In genomic region chr14:62892771-62893641, GRCm38 (mm10) we compare ENCODE assay signal across 12 mouse cellular contexts. TPM values are rescaled to one million over a fixed set of nuclear protein-coding genes. Genes with fewer than 3 reads are reported as not detected.
DNase-seq lines count a peak whose midpoint lies in the region; ATAC-seq and TF ChIP-seq lines count a peak whose summit lies in the region.
"Had no signal": no experiment of that assay in that cellular context is flagged by ENCODE, and none has a peak within 500 bp of the region (broad histone marks: within the 10 kb centered on the region; RNA-seq: fewer than 3 reads in every experiment).

No protein-coding gene starts in this region.

- intact Hi-C loops in heart, adult 2 months (cut with DNase I), result no loop called here

- no peak for TF ChIP-seq CTCF in heart, adult 2 months (IDR thresholded peaks at IDR 0.05)

- no peaks in the 10 kb centered on the region for H3K36me3 ChIP-seq in heart, adult 2 months (ENCODE audit: control insufficient read depth, insufficient read depth, low read length)
- H3K36me3 ChIP-seq in heart, embryonic 12.5 days, result no peaks in the 10 kb centered on the region
- H3K36me3 ChIP-seq in intestine, embryonic 16.5 days (ENCODE audit: control insufficient read depth, insufficient read depth, low read length), result no peaks in the 10 kb centered on the region
- H3K36me3 ChIP-seq: embryonic facial prominence, embryonic 12.5 days; limb, embryonic 10.5 days; midbrain, embryonic 12.5 days had no signal

- WGBS in heart, adult 2 months, result 62% methylated on average over 8 of the region's 8 CpGs
- WGBS in heart, embryonic 12.5 days, result 57% methylated on average over 8 of the region's 8 CpGs
- WGBS in intestine, embryonic 16.5 days, result 64% methylated on average over 8 of the region's 8 CpGs

- H3K4me1 ChIP-seq in heart, adult 2 months (ENCODE audit: control insufficient read depth, insufficient read depth, low read length), result peaks cover 5% of the 10 kb centered on the region; the same call in 1 of the 2 replicates
- peaks cover 16% of the 10 kb centered on the region for H3K4me1 ChIP-seq in heart, embryonic 12.5 days (replicated peaks)
- no peaks in the 10 kb centered on the region for H3K4me1 ChIP-seq in intestine, embryonic 16.5 days (ENCODE audit: control insufficient read depth, insufficient read depth, low read length)
- H3K4me1 ChIP-seq: embryonic facial prominence, embryonic 12.5 days had no signal

- no peaks in the 10 kb centered on the region for H3K27me3 ChIP-seq in heart, adult 2 months (ENCODE audit: control insufficient read depth, insufficient read depth, low read length)
- no peaks in the 10 kb centered on the region for H3K27me3 ChIP-seq in heart, embryonic 12.5 days (replicated peaks)
- no peaks in the 10 kb centered on the region for H3K27me3 ChIP-seq in intestine, embryonic 16.5 days (replicated peaks; ENCODE audit: control insufficient read depth, insufficient read depth, low read length)
- H3K27me3 ChIP-seq: embryonic facial prominence, embryonic 12.5 days; midbrain, embryonic 12.5 days had no signal

- H3K9ac ChIP-seq in heart, adult 2 months (ENCODE audit: low read depth, low read length), result no peak overlapping the region
- H3K9ac ChIP-seq in heart, embryonic 12.5 days, result no peak overlapping the region
- no peak overlapping the region for H3K9ac ChIP-seq in intestine, embryonic 16.5 days (ENCODE audit: low read depth, low read length)
- H3K9ac ChIP-seq: embryonic facial prominence, embryonic 12.5 days; midbrain, embryonic 12.5 days had no signal

- peak; percentile 31 to 34 for DNase-seq in heart, adult 2 months
- DNase-seq in Muller cell, postnatal 12 days (ENCODE audit: inconsistent ontology term), result peak; percentile 59
- peak; percentile 59 to 88 for DNase-seq in left cerebral cortex, adult 8-10 months (ENCODE audit: low spot score in 2 of 2)
- no peak for DNase-seq in thymus, postnatal 14 days
- DNase-seq in B cell, adult 2 months, result no peak
- DNase-seq: retina, postnatal 1 day had no signal

- no peak for ATAC-seq in heart, embryonic 12.5 days (ENCODE audit: insufficient number of reproducible peaks, low FRiP score)
- ATAC-seq in frontal cortex, adult (ENCODE audit: low TSS enrichment), result peak; percentile 100
- ATAC-seq in intestine, embryonic 16.5 days, result no peak

- TF ChIP-seq EP300 in heart, adult 2 months (IDR thresholded peaks at IDR 0.05; ENCODE audit: insufficient read depth, low read depth, low read length), result no peak

- H3K4me2 ChIP-seq in heart, embryonic 12.5 days, result no peak overlapping the region
- no peak overlapping the region for H3K4me2 ChIP-seq in intestine, embryonic 16.5 days (ENCODE audit: low read depth, low read length)
- H3K4me2 ChIP-seq: embryonic facial prominence, embryonic 12.5 days; midbrain, embryonic 12.5 days had no signal

- H3K27ac ChIP-seq in heart, adult 2 months, result no peak overlapping the region
- H3K27ac ChIP-seq in heart, embryonic 12.5 days (ENCODE audit: poor library complexity, severe bottlenecking), result no peak overlapping the region
- no peak overlapping the region for H3K27ac ChIP-seq in intestine, embryonic 16.5 days (ENCODE audit: low read length)
- H3K27ac ChIP-seq: embryonic facial prominence, embryonic 12.5 days; limb, embryonic 10.5 days; midbrain, embryonic 12.5 days had no signal

- no peak overlapping the region for H3K4me3 ChIP-seq in heart, adult 2 months
- H3K4me3 ChIP-seq in heart, embryonic 12.5 days, result no peak overlapping the region
- no peak overlapping the region for H3K4me3 ChIP-seq in intestine, embryonic 16.5 days (ENCODE audit: low read length)
- H3K4me3 ChIP-seq: embryonic facial prominence, embryonic 12.5 days; limb, embryonic 10.5 days; midbrain, embryonic 12.5 days had no signal

- TF ChIP-seq POLR2A in heart, adult 2 months (IDR thresholded peaks at IDR 0.05; ENCODE audit: insufficient read depth, low read depth, low read length), result no peak

- H3K79me2 ChIP-seq in heart, adult 2 months (replicated peaks; ENCODE audit: control insufficient read depth, insufficient read depth, low read length), result no peaks in the 10 kb centered on the region

- no peaks in the 10 kb centered on the region for H3K9me3 ChIP-seq in heart, embryonic 12.5 days (replicated peaks)
- no peaks in the 10 kb centered on the region for H3K9me3 ChIP-seq in intestine, embryonic 16.5 days (ENCODE audit: control insufficient read depth, low read length)
- H3K9me3 ChIP-seq: embryonic facial prominence, embryonic 12.5 days; limb, embryonic 10.5 days; midbrain, embryonic 12.5 days had no signal

RNA-seq across cellular contexts. Expression of gene Wdfy2, which starts 55.5 kb away (rescaled TPM):
- total RNA-seq in heart, adult 2 months (2021), result 1 to 10 TPM; 6.5 to 6.7 TPM
- polyA plus RNA-seq in heart, adult 2 months (2012; rRNA removed), result 5.0 and 8.0 TPM in 2 replicates
- polyA plus RNA-seq in heart, embryonic 12.5 days (2016; fragmentation: Nextera tagmentation; extraction: Ambion mirVana), result 8.8 and 8.9 TPM in 2 replicates
- 10 to 100 TPM; 11.9 to 13.6 (median 13.3) TPM for total RNA-seq in left cerebral cortex, adult 8-10 months (2022)
- polyA plus RNA-seq in intestine, embryonic 16.5 days (2015; fragmentation: Nextera tagmentation; extraction: Ambion mirVana), result 3.1 and 3.8 TPM in 2 replicates

Comparison
In these comparisons a context has a peak if more than half of its experiments do, and no peak if none do; other contexts are left out.
1. DNase-seq: peak in heart, adult 2 months (2 of 2), Muller cell, postnatal 12 days (single experiment) and left cerebral cortex, adult 8-10 months (2 of 2); none in thymus, postnatal 14 days (single experiment) and B cell, adult 2 months (0 of 2).